Mouse (Mus musculus) limb, embryonic 10.5 days (tissue): ENCODE measurements around the gene Got1. TPM values are rescaled to one million over a fixed set of nuclear protein-coding genes. Genes with fewer than 3 reads are reported as not detected.
"Not testable (repeated sequence)": the region's sequence is repeated elsewhere in the genome, so short reads cannot be mapped to it uniquely, and the experiment has no call there.

Experiments
- DNase-seq: peaks from one replicate; pipeline ENCODE4 v3.0.0-alpha.2; 2017; ENCODE audit warnings: low spot score
- H3K27ac ChIP-seq: fragments of 300-500 bp; sonication (generic); 2 replicates; pipeline ENCODE4 v1.5.1; 2016; ENCODE audit warnings: mild to moderate bottlenecking
- H3K27me3 ChIP-seq: fragments of 300-500 bp; sonication (generic); 2 replicates; pipeline ENCODE4 v1.6.1; 2016; ENCODE audit warnings: low read depth, mild to moderate bottlenecking; ENCODE audit not compliant: poor library complexity, severe bottlenecking
- H3K36me3 ChIP-seq: fragments of 300-500 bp; sonication (generic); 2 replicates; pipeline ENCODE4 v1.6.1; 2016; ENCODE audit warnings: mild to moderate bottlenecking, moderate library complexity
- H3K4me1 ChIP-seq: fragments of 300-500 bp; sonication (generic); 2 replicates; pipeline ENCODE4 v1.6.1; 2016
- H3K4me3 ChIP-seq: fragments of 300-500 bp; sonication (generic); 2 replicates; pipeline ENCODE4 v1.5.1; 2016; ENCODE audit warnings: mild to moderate bottlenecking, moderate library complexity
- H3K9me3 ChIP-seq: fragments of 300-500 bp; sonication (generic); replicated peaks from 2 replicates; pipeline ENCODE4 v1.6.1; 2016; ENCODE audit warnings: mild to moderate bottlenecking
- WGBS: fragments of 180-500 bp; shearing (Covaris S2); methylation state at CpG from one replicate; pipeline ENCODE4 v1.1.7; 2016; 5-methylcytosine and 5-hydroxymethylcytosine counted together
- polyA plus RNA-seq: library from polyadenylated mRNA; unstranded; fragments of >200 nt; fragmentation: Nextera tagmentation; extraction: Ambion mirVana; gene quantifications from 2 replicates; pipeline ENCODE4 v1.2.1, GENCODE M21; 2016

Gene Got1
- polyA plus RNA-seq, 1 experiment from 2014 or later, result 53.9 TPM

DNA sequence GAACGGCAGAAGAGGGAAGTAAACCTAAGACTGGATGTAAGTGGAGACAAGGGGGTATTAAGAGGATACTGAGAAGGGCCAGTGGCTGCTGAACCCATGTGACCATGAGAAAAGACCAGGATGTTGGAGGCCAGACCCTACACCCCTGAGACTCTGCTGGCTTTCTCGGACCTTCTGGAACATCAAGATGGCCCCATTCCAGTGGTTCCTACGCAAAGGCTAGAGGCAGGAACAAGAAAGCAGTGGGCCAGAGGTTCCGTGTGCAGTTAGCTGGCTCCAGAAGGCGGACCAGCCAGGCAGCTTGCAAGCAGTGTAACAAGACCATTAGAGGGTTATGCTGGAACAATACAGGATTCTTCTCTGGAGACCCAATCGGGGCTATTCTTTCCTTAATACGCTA, 27.0 kb downstream of the Got1 start:
- Histone ChIP-seq H3K27ac (no peak overlapping the region), H3K9me3 (no peaks in the 10 kb centered on the region), H3K36me3 (peaks cover 39% of the 10 kb centered on the region), H3K4me3 (no peak overlapping the region), H3K27me3 (peaks cover 17% of the 10 kb centered on the region), H3K4me1 (peaks cover 15% of the 10 kb centered on the region)
- 94% methylated on average over 7 of the region's 7 CpGs for WGBS
- no peak for DNase-seq

DNA sequence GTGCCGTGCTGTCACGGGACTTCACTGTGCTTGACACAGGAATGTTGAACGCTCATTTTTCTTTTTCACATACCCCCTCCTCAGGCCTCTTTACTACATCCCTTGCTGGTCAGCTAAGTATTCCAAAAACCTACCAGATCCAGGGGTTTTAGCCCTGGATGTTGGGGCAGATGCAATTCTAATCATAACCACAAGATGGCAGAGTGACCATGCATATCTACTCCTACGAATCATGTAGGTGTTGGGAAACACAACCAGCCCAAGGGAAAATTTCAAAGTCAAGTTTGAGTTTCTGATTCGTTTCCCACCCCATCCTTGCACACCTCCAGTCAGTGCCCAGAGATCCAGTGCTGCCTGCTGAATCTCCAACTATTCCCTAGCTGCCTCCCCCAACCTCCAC, 28.6 kb downstream of the Got1 start:
- WGBS, result 26% methylated on average over 5 of the region's 5 CpGs
- peaks cover 25% of the 10 kb centered on the region for H3K36me3 ChIP-seq
- H3K27ac ChIP-seq, result no peak overlapping the region
- DNase-seq, result peak; percentile 64
- no peak overlapping the region for H3K4me3 ChIP-seq
- peaks cover 15% of the 10 kb centered on the region for H3K4me1 ChIP-seq
- peaks cover 17% of the 10 kb centered on the region for H3K27me3 ChIP-seq
- H3K9me3 ChIP-seq, result no peaks in the 10 kb centered on the region

DNA sequence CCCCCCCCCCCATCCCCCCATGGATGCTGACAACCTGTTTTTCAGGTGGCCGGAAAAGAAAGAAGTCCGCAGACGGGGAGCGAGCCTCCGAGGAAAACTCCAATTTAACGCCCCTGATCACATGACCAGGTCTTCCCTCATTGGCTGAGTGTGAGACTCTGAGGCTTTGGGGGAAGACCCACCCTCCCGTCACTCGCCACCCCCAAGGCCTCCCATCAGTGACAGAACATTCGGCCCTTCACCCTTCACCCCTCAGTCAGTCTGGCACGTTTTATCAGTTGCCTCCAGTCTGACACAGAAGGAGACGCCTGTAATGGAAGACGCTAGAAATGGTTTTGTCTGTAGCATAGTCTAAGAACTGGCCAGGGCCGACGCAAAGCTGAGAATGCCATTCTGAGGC, 29.5 kb downstream of the Got1 start:
- peak; percentile 46 for DNase-seq
- Histone ChIP-seq H3K4me1 (peaks cover 15% of the 10 kb centered on the region), H3K27ac (no peak overlapping the region), H3K36me3 (peaks cover 16% of the 10 kb centered on the region), H3K4me3 (peak overlapping the region; percentile 48), H3K27me3 (peaks cover 17% of the 10 kb centered on the region), H3K9me3 (no peaks in the 10 kb centered on the region)
- WGBS, result 17% methylated on average over 14 of the region's 14 CpGs

DNA sequence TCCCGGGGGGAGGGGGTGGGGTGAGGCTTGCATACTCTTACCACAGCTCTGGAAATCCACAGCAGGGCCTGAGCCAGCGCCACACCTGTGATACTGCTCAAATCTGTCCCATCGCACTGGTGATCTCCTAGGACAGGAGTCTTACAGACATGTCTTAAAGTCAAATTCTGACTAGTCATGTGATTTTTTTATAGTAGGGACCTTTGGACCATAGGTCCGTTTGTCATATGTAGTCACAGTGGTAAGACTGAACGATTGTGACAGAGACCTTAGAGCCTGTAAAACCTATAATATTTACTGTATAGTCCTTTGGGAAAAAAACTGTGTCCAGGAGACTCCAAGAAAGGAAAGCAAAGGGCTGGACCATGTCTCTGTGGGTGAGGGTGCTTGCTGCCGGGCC, 30.5 kb downstream of the Got1 start:
- DNase-seq, result no peak
- H3K9me3 ChIP-seq, result no peaks in the 10 kb centered on the region
- no peak overlapping the region for H3K4me3 ChIP-seq
- H3K36me3 ChIP-seq, result peaks cover 6% of the 10 kb centered on the region
- 82% methylated on average over 6 of the region's 6 CpGs for WGBS
- no peak overlapping the region for H3K27ac ChIP-seq
- H3K4me1 ChIP-seq, result peaks cover 15% of the 10 kb centered on the region
- peaks cover 17% of the 10 kb centered on the region for H3K27me3 ChIP-seq

DNA sequence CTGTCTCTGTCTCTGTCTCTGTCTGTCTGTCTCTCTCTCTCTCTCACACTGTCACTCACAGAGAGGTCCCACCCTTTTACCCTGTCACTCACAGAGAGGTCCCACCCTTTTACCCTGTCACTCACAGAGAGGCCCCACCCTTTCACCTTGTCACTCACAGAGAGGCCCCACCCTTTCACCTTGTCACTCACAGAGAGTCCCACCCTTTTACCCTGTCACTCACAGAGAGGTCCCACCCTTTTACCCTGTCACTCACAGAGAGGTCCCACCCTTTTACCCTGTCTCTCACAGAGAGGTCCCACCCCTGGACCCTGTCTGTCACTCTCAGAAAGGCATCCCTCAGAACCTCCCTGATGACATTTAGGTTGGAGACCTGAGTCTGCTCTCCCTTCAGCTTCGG, 31.1 kb downstream of the Got1 start:
- H3K36me3 ChIP-seq, H3K9me3 ChIP-seq, DNase-seq, H3K27ac ChIP-seq, H3K4me3 ChIP-seq: not testable (repeated sequence)
- Histone ChIP-seq H3K27me3 (peaks cover 17% of the 10 kb centered on the region), H3K4me1 (peaks cover 15% of the 10 kb centered on the region)
- 66% methylated on average over 1 of the region's 1 CpGs for WGBS

DNA sequence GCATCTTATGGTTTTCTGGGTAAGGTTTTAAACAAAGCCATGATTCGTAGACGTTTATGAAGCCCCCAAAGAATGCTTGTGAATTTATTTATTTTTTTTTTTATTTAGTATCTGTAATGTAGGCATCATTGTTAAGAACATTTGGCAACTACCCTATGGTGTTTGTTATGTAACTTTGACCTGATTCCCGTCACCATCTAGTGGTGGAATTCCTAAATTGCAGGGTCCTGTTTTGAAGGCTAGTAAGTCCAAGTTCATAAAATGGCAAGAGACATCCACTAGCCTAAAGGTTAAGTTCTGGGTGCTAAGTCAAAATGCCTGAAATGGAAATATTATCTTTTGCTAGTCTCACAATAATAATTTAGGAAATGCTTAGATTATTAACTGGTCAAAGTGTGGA, 37.0 kb downstream of the Got1 start:
- Histone ChIP-seq H3K4me1 (no peaks in the 10 kb centered on the region), H3K27ac (no peak overlapping the region), H3K27me3 (no peaks in the 10 kb centered on the region), H3K36me3 (no peaks in the 10 kb centered on the region), H3K9me3 (no peaks in the 10 kb centered on the region), H3K4me3 (no peak overlapping the region)
- WGBS, result 44% methylated on average over 3 of the region's 3 CpGs
- DNase-seq, result no peak

DNA sequence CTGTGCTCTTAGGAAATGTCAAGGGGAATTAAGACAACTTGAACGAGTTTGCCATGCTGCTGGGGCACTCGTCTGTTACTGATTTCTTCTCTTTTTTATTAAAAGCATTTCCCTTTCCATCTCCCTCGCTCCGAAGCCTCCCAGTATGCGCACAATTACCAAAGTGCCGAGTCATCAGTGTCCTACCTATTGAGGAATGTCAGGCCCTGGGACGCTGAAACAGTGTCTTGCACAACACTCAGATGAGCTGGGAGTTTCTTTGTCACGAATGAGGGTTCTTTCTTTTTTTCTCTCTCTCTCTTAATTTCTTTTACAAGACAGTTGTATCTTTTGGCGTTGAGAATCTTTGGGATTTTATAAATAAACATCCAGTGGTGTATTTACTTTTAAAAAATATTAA, 43.9 kb downstream of the Got1 start:
- Histone ChIP-seq H3K4me1 (0 out of 2 replicates have a peak, but pooled peaks cover 4% of the 10 kb centered on the region), H3K36me3 (no peaks in the 10 kb centered on the region), H3K27ac (no peak overlapping the region), H3K27me3 (no peaks in the 10 kb centered on the region), H3K9me3 (no peaks in the 10 kb centered on the region), H3K4me3 (no peak overlapping the region)
- DNase-seq, result no peak
- WGBS, result 66% methylated on average over 9 of the region's 9 CpGs

DNA sequence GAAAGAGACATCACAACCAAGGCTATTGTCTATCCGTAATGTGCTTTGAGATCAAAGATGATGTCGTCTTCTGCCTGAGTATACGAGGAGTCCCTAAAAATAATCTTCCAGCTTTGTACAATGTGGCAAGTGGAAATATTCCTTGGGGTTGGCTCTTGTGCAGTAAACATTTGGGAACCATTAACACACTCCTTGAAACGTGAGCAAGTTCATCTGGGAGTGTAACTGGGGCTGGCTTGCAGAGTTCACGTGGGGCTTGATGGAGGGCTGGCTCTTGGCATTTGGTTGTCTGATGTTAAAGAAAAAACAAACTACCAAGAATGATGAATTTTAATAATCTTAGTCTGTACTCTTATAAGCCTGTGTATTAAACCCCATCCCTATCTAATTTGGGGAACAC, 45.0 kb downstream of the Got1 start:
- Histone ChIP-seq H3K27ac (no peak overlapping the region), H3K36me3 (no peaks in the 10 kb centered on the region), H3K27me3 (no peaks in the 10 kb centered on the region), H3K9me3 (no peaks in the 10 kb centered on the region), H3K4me3 (no peak overlapping the region), H3K4me1 (0 out of 2 replicates have a peak, but pooled peaks cover 4% of the 10 kb centered on the region)
- no peak for DNase-seq
- 83% methylated on average over 5 of the region's 5 CpGs for WGBS

DNA sequence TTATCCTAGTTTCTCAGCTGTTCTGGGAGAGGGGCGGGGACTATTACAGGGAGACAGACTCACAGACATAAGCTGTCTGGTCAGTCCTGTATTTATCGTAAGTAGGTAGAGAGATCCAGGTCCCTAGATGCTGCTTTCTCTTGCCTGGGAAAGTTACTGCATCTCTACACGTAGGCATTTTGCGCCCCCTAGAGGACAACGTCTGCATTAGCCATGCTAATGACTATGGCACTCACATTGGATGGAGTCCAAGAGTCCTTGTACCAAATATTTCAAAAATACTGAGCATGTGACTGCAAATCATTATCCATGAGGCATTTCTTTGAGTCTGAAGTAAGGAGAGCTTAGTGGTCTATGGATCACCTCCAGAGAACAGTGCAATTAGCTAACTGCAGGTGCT, 45.5 kb downstream of the Got1 start:
- 0 out of 2 replicates have a peak, but pooled peaks cover 4% of the 10 kb centered on the region for H3K4me1 ChIP-seq
- H3K9me3 ChIP-seq, result no peaks in the 10 kb centered on the region
- no peaks in the 10 kb centered on the region for H3K27me3 ChIP-seq
- 20% methylated on average over 5 of the region's 5 CpGs for WGBS
- peak; percentile 68 for DNase-seq
- no peaks in the 10 kb centered on the region for H3K36me3 ChIP-seq
- H3K4me3 ChIP-seq, result no peak overlapping the region
- no peak overlapping the region for H3K27ac ChIP-seq

DNA sequence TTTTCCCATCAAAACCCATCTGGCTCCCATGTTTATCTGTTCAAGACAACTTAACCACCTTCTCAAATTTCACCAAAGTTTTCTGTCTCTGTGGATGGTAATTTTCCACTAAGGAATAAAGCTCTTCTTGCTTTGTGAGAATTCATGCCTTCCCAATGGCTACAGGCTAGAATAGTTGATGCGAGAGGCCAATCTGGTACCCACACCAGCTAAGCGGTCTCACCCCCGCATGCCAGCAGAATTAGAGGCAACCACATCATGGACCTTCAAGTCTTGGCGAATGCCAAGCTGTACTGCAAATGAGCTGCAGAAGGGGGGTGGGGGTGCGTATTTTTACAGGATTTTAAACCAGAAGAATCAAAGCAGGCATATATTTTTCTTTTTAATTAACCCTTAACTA, 47.0 kb downstream of the Got1 start:
- no peak overlapping the region for H3K4me3 ChIP-seq
- H3K27me3 ChIP-seq, result no peaks in the 10 kb centered on the region
- no peaks in the 10 kb centered on the region for H3K36me3 ChIP-seq
- no peaks in the 10 kb centered on the region for H3K9me3 ChIP-seq
- H3K4me1 ChIP-seq, result 0 out of 2 replicates have a peak, but pooled peaks cover 4% of the 10 kb centered on the region
- no peak for DNase-seq
- H3K27ac ChIP-seq, result no peak overlapping the region
- 91% methylated on average over 5 of the region's 5 CpGs for WGBS

DNA sequence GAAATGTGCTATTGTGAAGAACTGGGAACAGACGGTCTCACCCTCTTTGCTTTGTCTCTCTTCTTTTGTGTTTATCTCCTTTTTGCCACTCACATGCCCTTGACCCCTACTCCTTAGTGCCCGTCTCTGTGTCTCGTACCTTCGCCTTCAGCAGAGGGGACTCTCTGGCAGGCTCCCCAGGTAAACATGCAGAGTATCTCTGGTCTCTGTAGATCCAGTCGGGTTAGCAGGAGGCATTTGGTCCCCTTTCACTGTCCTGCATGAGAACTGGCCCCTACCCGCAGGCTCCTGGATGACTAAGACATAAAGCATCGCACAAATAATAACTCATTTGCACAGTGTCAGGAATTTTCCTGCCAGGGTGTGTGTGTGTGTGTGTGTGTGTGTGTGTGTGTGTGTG, 48.3 kb downstream of the Got1 start:
- 83% methylated on average over 7 of the region's 7 CpGs for WGBS
- DNase-seq, result no peak

DNA sequence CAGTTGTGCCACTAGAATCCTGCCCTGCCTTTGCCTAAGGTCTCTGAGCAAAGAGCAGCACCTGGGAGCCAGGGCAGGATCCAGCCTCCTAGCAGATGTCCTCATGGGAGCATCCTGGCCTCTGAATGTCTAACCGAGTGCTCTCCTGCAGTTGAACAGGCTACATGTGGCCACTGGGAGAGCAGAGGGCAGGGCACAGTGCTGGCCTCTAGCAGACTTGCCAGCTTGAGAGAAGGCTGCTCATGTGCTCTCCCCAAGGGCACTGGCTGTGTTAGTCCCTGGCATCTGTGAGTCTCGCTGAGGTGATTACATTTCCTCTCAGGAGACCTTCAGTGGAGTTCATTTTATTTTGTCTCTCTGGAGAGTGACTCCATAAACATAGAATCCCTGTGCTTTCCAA, 48.8 kb downstream of the Got1 start:
- Histone ChIP-seq H3K4me3 (no peak overlapping the region), H3K36me3 (no peaks in the 10 kb centered on the region), H3K27ac (no peak overlapping the region), H3K4me1 (0 out of 2 replicates have a peak, but pooled peaks cover 4% of the 10 kb centered on the region), H3K27me3 (no peaks in the 10 kb centered on the region), H3K9me3 (no peaks in the 10 kb centered on the region)
- WGBS, result 65% methylated on average over 2 of the region's 2 CpGs
- DNase-seq, result no peak

More for the DNA sequence above, 48.3 kb downstream of the Got1 start:
- 0 out of 2 replicates have a peak, but pooled peaks cover 4% of the 10 kb centered on the region for H3K4me1 ChIP-seq
- H3K9me3 ChIP-seq, result no peaks in the 10 kb centered on the region
- H3K27ac ChIP-seq, result no peak overlapping the region
- H3K36me3 ChIP-seq, result no peaks in the 10 kb centered on the region
- H3K4me3 ChIP-seq, result no peak overlapping the region
- H3K27me3 ChIP-seq, result no peaks in the 10 kb centered on the region

DNA sequence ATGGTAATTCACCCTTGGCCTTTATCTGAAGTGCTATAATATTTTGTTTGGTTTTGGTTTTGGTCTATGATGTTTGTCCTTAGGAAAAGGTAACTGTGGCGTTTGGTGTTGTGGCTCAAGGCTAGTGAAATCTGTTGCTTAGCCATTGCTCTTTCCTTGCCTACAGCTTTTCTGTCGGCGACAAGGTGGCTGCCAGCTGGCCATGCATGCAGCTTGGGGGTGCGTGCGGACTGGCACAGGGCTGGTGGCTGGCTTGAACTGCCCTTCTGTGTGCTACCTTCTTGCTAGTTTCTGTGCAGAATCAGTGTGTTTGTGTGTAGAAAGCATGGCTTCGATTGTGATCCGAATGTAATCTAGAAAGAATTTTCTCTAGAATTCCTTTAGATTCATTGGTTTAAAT, 51.6 kb downstream of the Got1 start:
- Histone ChIP-seq H3K9me3 (no peaks in the 10 kb centered on the region), H3K27ac (no peak overlapping the region), H3K4me1 (peaks cover 6% of the 10 kb centered on the region), H3K27me3 (no peaks in the 10 kb centered on the region), H3K36me3 (no peaks in the 10 kb centered on the region), H3K4me3 (no peak overlapping the region)
- no peak for DNase-seq
- WGBS, result 95% methylated on average over 7 of the region's 7 CpGs

DNA sequence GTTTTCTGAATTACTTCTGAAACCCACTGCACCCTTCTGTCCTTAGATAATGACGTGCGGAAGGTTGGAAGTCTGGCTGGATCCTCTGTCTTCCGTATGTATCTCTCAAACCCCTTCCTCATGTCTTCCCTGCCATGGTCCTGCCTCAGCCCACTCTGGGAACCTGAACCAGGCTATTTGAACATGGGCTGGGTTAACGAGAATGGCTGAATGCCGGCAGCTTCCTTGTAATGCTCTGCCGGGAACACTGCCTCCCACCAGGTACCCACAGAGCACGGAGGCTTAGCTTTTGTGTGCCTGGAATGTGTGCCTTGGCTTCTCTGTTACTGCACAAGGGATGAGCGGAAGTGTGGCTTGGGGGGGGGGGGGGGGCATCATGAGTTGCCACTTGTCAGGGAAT, 52.1 kb downstream of the Got1 start:
- H3K27me3 ChIP-seq, result no peaks in the 10 kb centered on the region
- DNase-seq, result no peak
- H3K4me1 ChIP-seq, result peaks cover 6% of the 10 kb centered on the region
- 90% methylated on average over 8 of the region's 8 CpGs for WGBS
- no peak overlapping the region for H3K27ac ChIP-seq
- H3K36me3 ChIP-seq, result no peaks in the 10 kb centered on the region
- no peaks in the 10 kb centered on the region for H3K9me3 ChIP-seq
- H3K4me3 ChIP-seq, result no peak overlapping the region
